Mouse (Mus musculus): ENCODE data around the gene Hspa1b. TPM values are rescaled to one million over a fixed set of nuclear protein-coding genes. Genes with fewer than 3 reads are reported as not detected.
"Not testable (repeated sequence)": the region's sequence is repeated elsewhere in the genome, so short reads cannot be mapped to it uniquely, and the experiment has no call there.

Hspa1b gene
- polyA plus RNA-seq (2012; rRNA removed): 10.9 and 13.4 TPM in 2 replicates

DNA sequence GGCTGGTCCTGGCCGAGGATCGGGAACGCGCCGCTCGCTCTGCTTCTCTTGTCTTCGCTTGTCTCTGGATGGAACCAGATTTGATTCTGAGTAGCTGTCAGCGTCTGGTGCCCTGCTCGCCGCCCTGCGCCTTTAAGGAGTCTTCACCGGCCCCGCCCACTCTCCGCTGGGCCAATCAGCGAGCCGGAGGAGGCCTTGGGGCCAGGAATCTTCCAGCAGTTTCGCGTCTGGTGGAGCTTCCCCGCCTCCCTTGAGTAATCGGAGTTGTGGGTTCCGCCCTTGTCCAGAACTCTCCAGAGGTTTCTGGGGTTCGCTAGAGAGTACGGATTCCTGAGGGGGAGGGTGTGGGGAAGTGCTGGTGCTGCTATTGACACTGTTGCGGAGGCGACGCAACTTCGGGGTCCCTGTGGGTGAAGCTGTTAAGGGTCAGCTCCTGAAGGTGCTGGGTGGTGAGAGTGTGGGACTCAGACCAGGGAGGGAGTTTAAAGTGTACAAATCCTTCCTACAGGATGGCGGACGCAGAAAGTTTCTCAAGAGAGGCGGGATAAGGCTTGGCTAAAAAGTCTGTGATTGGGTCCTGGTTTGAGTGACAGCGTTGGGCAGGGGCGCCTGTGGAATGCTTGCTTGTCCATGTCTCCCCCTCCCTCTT is at the start of gene Hspa1b:
Gene Hspa1b (minus strand): TSS at position 109 of the 649 bp plus-strand sequence.
- DNase-seq (ENCODE audit: extremely low spot score in 1 of 2, low spot score in 1 of 2): peak; percentile 55 to 84

GRCm38 (mm10) chr17:35007387-35007991 is 48.5 kb upstream of the Hspa1b start:
- no peak for DNase-seq (ENCODE audit: extremely low spot score in 1 of 2, low spot score in 1 of 2)

GRCm38 (mm10) chr17:35005902-35006301 is 46.9 kb upstream of the Hspa1b start:
- not testable (repeated sequence) for DNase-seq (ENCODE audit: extremely low spot score in 1 of 2, low spot score in 1 of 2)

DNA sequence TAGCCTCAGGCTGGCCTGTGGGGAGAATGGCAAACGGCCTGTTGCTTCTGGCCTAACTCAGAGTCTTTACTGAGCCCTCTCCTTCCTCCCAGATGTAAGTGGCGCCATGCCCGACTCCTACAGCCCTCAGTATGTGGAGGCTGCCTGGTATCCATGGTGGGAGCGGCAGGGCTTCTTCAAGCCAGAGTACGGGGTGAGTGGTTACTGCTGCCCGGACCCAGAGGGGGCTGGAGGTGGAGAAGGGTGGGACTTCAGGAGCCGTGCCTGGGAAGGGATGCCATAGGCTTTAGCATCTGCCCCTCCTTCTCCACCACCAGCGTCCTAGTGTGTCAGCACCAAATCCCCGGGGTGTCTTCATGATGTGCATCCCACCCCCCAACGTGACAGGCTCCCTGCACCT is 46.1 kb upstream of the Hspa1b start:
- DNase-seq (ENCODE audit: extremely low spot score in 1 of 2, low spot score in 1 of 2): no peak

DNA sequence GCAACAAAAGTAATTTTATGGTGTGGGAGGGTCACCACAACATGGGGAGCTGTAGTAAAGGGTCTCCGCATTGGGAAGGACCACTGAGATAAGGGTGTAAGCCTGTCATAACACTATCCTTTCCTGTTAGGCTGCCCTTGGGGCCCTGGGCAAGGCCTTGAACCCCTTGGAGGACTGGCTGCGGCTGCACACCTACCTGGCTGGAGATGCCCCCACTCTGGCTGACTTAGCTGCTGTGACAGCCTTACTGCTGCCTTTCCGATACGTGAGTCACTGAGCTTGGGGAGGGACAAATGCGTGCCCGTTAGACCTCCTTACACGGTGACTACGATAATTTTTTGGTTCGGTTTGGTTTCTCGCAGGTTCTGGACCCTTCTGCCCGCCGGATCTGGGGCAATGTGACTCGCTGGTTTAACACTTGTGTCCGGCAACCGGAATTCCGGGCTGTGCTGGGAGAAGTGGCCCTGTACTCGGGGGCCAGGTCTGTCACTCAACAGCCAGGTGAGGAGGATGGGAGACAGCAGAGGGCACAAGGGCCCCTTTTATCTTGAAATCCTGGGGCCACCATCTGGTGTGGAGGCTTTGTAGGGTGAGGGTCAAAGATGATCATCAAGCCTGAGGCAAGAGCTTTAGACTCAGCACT is 45.2 kb upstream of the Hspa1b start:
- DNase-seq (ENCODE audit: extremely low spot score in 1 of 2, low spot score in 1 of 2): no peak

DNA sequence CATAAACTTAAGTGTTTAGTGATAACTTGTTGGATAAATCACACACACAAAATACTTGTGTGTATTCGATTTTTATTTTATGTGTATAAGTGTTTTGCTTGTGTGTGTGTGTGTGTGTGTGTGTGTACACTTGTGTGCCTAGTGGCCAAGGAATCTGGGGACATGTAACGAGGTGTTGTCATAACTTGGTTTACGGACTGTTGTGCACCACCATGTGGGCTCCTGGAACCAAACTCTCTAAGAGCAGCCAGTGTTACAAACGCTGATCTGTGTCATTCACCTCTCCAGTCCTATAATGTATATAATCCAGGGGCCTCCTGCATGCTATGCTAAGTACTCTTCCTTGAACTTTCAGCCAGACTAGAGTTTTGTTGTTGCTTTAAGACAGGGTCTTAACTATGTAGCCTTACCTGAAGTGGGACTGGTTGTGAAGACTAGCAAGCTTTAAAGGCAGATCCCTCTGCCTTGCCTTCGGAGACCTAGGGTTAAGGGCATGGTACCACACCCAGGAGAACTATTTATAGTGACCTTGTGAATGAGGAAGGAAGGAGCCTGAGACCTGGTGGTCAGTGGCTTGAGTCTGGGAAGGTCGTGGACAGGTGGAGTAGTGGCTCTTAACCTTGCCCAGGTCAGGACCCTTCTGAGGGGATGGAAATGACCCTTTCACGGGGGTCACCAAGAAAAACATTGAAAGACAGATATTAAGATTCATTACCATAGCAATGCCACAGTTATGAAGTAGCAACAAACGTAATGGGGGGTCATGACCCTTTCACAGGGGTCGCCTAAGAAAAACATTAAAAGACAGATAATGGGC is 44.2 kb upstream of the Hspa1b start:
- DNase-seq (ENCODE audit: extremely low spot score in 1 of 2, low spot score in 1 of 2): no peak

- no peak for DNase-seq (ENCODE audit: extremely low spot score in 1 of 2, low spot score in 1 of 2)
These were observed 43.3 kb upstream of the Hspa1b start for GRCm38 (mm10) chr17:35002153-35002865.

DNA sequence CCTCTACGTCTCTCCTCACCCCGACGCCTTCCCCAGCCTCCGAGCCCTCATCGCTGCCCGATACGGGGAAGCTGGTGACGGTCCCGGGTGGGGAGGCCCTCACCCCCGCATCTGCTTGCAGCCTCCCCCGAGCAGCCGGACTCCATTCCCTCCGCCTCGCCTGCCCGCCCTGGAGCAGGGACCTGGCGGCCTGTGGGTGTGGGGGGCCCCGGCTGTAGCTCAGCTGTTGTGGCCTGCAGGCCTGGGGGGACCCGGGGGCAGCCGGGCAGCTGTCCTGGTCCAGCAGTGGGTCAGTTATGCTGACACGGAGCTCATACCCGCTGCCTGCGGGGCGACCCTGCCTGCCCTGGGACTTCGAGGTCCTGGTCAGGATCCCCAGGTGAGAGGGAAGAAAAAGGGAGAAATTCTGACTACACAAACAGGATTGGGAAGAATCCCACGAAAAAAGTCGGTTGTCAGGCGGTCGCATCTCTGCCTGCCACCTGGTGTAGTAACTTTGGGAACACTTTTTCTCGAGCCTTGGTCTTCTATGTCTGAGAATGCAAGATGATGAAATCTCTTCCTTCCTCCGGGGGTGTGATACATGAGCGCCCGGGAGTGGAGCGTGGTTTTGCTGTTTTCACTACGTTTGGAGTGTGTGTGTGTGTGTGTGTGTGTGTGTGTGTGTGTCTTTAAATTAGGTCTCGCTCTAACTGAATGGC is 42.6 kb upstream of the Hspa1b start:
- DNase-seq (ENCODE audit: extremely low spot score in 1 of 2, low spot score in 1 of 2): peak in 1 of 2 experiments; percentile 56

- DNase-seq (ENCODE audit: extremely low spot score in 1 of 2, low spot score in 1 of 2): peak; percentile 33 to 73
These were observed 41.8 kb upstream of the Hspa1b start, which contains the start of gene Vars for GRCm38 (mm10) chr17:35000717-35001451. Gene Vars (plus strand): TSS chr17:35000987.

- DNase-seq (ENCODE audit: extremely low spot score in 1 of 2, low spot score in 1 of 2): not testable (repeated sequence)
These were observed 41.1 kb upstream of the Hspa1b start for GRCm38 (mm10) chr17:34999871-35000716.

DNA sequence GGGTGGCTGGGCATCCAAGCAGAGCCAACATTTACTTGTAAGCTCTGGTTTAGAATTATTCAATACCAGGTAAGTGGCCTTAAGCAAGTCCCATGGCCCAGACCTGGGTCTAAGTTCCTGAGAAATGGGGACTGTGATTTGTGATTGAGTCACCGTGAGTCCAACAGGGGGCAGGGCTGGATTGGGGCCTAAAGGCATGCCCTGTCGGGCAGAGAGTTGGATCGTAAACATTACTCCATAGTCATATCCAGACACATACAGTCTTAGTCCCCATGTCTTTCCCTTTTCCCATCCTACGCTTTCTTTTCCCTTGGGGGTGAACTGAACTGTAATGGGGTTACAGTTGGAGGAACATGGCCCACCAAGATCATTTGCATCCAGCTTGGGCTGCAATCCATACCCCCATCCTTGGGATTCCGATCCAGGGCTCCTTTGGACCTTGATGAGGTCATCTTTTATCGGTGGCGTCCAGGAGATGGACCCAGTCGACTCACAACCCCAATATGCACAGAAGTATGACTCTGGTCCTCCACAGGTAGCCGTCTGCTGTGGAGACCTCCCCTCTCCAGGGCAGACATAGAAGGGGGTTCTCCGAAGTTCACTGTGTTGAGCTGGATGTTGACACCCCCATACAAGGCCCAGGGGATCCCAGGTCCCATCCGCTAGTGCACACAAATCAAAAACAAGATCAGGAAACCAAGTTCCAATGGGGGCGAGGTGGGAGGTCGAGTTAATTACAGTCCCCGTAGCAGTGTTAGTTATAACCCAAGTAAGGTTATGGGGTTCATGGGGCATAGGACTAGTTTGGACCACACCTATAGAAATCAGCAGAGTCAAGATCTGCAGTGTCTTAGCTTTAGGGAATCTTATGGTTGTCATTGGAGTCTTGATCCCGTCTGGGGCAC is 39.7 kb upstream of the Hspa1b start:
- no peak for DNase-seq (ENCODE audit: extremely low spot score in 1 of 2, low spot score in 1 of 2)

- no peak for DNase-seq (ENCODE audit: extremely low spot score in 1 of 2, low spot score in 1 of 2)
These were observed 38.1 kb upstream of the Hspa1b start for GRCm38 (mm10) chr17:34997142-34997483.

DNA sequence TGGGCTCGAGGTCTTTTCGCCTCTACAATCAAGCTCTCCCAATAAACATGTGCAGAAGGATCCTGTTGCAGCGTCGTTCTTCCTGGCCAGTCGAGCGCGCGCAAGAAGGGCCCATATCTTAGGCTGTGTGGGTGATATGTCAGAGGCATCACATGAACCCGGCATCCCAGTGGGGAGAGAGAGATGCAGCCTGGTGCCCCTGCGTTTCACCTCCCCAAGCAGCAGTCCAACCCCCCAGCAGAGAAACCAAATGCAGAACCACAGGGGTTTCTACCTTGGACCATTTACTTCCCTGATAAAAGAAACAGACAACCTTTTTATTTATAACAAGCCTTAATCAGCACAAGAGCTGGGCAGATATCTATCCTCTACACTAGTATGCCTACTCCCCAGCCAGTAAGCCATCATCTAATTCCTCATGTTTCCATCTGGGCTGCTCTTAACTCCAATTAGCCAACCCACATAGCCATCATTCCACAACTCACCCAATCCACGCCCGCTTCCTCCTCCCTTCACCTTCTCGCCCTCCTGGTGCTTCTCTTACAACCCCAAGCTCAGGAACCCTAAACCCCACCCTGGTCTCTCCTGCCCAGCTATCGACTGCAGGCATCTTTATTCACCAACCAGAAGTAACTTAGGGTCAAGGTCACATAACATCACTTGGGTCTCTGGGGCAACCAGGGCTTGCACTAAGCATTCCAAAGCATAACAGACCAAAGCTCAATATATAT is 37.5 kb upstream of the Hspa1b start:
- DNase-seq (ENCODE audit: extremely low spot score in 1 of 2, low spot score in 1 of 2): no peak

GRCm38 (mm10) chr17:34995927-34996326 is 36.9 kb upstream of the Hspa1b start:
- not testable (repeated sequence) for DNase-seq (ENCODE audit: extremely low spot score in 1 of 2, low spot score in 1 of 2)

DNA sequence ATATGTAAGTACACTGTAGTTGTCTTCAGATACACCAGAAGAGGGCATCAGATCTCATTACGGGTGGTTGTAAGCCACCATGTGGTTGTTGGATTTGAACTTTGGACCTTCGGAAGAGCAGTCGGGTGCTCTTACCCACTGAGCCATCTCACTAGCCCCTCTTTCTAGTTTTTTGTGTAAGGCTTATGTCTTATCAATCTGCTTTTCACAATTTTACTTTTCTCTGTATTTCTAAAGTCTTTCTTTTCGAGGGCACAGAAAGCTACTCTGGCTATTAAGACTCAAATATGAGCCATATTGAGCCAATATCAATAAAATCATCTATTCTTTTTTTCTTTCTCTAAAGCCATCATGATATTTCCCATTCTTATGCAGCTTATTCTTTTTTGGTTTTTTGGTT is 36.2 kb upstream of the Hspa1b start:
- DNase-seq (ENCODE audit: extremely low spot score in 1 of 2, low spot score in 1 of 2): not testable (repeated sequence)

- DNase-seq (ENCODE audit: extremely low spot score in 1 of 2, low spot score in 1 of 2): no peak
These were observed 35.7 kb upstream of the Hspa1b start for GRCm38 (mm10) chr17:34994751-34995150.
